Mouse (Mus musculus): ENCODE data around the gene Rps10. TPM values are rescaled to one million over a fixed set of nuclear protein-coding genes. Genes with fewer than 3 reads are reported as not detected.

Rps10 gene
- total RNA-seq (2022) = 100 to 1,000 TPM; 828 to 975 (median 886) TPM

DNA sequence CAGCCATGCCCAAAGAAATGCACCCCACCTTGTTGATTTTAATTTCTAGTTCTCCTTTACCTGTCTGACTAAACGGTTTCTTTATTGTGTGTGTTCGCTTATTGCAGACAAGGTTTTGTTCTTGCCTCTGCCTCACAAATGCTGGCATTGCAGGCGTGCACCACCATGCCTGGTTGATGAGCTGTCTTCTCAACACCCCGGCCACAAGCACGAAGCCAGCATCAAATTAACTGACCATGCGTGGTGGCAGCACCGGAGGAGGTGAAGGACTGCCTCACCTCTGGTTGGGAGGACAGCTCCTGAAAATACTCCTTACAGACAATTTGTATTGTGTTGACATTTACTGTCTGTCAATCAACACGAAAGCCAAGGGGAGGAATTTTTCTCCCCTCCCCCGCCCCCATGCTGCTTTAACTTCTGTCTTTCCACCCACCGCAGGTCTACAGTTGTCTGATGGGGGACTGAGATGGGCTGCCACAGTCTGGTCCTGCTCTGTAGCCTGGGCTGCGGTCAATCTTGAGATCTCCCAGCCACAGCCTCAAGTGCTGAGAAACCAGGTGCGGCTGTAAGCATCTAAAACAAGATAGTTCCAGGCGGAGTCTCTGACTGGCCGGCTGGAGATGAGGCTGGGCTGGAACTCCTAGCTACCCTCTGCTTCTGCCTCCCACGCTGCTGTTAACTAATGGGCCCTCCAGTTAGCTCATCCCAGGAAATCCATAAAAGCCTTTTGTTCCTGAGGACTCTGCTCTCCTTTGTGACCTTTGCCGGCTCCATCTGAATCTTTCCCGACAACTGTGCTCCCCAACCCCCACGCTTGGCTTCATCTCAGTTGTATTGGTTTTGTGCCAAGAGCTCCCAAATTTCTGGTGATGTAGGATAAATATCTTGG lies at the start of gene Rps10:
Rps10 (minus strand) TSS at position 538 of the 889 bp plus-strand sequence.
- no peak for DNase-seq

DNA sequence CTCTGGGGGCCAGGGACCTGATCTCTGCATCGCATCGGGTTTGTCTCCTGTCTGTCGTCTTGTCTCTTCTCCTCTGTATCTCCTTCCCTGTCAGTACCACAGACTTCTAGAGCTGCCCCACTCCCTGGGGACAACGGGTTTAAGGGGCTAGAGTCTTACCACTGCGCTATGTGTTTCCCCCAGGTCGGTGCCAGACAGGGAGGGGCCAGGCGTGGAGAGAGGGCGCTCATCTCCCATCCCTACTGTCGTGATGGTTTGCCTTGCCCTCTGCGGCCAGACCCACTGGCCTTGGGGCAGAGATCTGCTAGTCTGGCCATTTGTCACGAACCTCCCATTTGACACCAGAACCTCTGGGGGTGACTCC lies 49.1 kb upstream of the Rps10 start:
- no peak for DNase-seq

DNA sequence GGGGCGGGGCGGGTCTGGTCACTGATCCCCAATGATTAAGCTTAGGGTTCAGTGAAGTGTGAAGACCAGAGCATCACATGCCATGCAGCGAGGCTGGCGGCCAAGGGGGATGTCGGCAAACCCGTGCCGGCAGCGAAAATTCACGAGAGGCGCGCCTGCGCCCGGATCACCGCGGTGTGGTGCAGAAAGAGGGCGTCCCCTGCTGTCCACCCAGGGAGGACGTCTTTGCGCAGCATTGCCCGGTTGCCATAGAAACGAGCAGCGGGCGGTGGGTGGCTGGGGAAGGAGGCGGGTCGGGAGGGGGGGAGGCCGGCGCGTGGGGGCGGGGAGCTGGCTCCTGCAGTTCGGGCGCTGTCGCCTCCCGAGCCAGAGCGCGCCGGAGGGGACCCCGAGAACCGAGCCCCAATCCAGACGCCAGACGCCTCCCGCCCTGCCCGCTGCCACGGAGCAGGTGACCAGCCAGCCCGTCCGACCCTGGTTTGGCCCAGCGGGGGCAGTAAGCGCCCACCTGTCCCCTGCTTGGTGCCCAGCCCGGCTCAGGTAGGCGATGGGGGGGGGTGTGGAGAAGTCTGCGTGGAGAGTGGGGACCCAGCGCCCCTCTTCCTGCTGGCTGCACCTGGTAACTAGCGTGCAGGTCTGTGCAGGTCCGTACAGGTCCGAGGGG lies 48.5 kb upstream of the Rps10 start:
- no peak for DNase-seq

- no peak for DNase-seq
These were observed 42.7 kb upstream of the Rps10 start for GRCm38 (mm10) chr17:27678924-27679813.

GRCm38 (mm10) chr17:27677756-27678155 lies 41.3 kb upstream of the Rps10 start:
- no peak for DNase-seq

DNA sequence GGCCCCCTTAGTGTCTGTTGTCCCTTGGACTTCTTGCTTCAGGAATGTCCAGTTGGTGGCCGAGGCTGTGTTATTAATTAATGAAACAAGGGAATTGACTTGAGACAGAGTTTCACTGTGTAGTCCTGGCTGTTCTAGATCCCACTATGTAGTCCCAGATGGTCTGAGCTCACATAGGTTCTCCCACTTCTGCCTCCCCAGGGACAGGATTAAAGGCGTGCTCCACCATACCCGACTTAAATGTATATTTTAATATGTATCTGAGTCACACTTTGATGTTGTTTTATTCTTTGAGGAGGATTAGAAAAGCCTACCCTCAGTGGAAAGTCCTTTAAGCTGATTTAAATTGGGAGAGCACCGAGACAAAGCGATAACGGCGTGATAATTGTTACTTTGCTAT lies 39.8 kb upstream of the Rps10 start:
- no peak for DNase-seq

- DNase-seq = no peak
These were observed 39.0 kb upstream of the Rps10 start for GRCm38 (mm10) chr17:27675453-27675852.

GRCm38 (mm10) chr17:27673945-27674344 lies 37.5 kb upstream of the Rps10 start:
- DNase-seq = no peak

- no peak for DNase-seq
These were observed 35.3 kb upstream of the Rps10 start for GRCm38 (mm10) chr17:27671720-27672119.

DNA sequence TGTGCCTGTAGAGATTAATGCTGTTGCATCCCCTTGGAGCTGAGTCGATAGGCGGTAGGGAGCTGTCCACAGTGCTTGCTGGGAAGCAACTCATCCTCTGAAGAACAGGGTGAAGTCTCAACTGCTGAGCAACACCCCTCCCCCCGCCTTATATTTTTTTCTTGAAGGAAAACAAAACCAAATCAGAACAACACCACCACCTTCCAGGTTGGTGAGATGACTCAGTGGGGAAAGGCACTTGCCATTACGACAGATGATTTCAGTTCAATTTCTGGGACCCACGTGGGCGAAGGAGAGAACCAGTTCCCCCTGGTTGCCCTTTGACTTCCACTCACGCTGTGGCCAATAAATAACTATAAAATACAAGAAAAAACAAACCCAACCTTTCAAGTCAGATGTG lies 22.3 kb upstream of the Rps10 start:
- no peak for DNase-seq

- no peak for DNase-seq
These were observed 20.7 kb upstream of the Rps10 start for GRCm38 (mm10) chr17:27657123-27657522.

DNA sequence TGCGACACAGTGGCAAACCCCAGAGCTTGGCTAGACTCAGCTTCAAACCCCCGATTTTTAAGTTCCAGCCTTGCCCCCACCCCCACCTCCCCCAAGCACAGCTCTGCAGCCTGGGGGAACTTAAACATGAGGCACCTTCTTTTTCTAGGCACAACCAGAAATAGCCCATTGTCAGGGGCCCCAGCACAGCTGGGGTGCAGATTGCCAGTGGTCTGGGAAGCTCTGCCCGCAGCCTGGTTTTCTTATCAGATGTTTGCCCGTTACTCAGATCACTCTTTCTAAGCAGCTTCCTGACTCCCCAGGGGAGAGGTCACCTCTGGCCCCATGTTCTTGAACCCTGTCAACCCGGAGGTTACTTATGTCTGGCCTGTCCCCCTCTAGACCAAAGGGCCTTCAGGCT lies 19.9 kb upstream of the Rps10 start:
- DNase-seq = no peak

GRCm38 (mm10) chr17:27656011-27656399 lies 19.5 kb upstream of the Rps10 start:
- DNase-seq = no peak

DNA sequence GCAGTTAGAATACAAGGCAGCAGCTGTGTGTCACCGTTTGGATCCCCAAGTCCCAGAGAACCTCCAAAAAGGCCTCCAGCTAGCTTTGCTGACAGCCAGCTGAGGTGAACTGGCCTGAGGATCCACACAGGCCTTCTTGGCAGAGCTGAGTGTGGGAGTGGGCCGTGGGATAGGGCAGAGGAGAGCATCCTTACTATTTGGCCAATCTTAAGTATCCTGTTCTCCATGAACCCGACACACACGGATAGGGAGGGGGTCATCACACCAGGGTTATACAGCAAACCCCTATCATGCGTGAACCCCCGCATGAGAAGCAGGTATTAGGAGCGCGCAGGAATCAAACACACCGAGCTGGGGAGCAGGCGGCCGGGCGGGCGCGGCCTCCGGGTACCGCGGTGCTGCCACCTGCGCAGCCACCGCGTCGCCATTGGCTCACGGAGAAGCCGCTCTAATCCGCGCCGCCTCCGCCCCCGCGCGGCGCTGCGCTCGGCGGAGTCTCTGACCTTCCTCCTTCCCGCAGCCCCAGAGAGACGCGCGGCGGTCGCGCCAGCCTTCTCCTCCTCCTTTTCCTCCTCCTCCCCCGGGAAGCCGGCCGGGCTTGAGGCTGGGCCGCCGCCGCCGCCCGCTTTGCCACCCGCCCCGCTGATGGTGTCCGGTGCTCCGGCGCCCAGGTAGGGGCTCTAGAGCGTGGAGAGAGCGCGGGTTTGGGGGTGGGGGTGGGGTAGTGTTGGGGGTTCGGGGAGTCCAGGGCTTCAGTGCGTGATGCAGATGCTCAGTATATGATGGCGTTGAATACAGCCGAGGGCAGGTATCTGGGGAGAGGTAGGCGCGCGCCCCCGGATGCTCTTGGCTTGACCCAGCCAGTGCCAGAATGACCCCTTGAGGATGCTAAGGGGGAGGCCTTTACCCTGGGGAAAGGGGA lies 18.9 kb upstream of the Rps10 start, which contains the start of gene Pacsin1:
Pacsin1 (plus strand) TSS at position 421 of the 922 bp plus-strand sequence.
- no peak for DNase-seq

- no peak for DNase-seq
These were observed 16.9 kb upstream of the Rps10 start for GRCm38 (mm10) chr17:27653253-27653959.

- no peak for DNase-seq
These were observed 15.7 kb upstream of the Rps10 start for GRCm38 (mm10) chr17:27652046-27652790.

DNA sequence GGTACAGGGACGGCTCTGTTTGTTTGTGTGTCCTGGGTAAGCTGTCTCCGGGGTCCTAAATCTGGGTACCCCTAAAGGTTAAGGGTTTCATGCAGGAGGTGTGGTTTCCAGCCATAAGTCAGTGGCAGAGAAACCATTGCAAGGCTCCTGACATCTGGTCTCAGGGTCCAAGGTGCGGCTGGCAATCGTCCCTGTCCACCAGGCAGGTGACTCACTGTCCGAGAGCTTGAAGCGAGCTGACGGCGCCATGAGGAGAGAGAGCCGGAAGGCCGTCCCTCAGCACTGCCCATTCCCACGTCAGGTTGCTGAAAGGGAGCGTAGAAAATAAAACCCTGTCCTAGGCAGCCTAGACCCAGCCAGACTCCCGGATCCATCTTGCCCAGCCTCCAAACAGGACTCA lies 14.1 kb upstream of the Rps10 start:
- no peak for DNase-seq

- DNase-seq = peak; percentile 52
These were observed 13.7 kb upstream of the Rps10 start for GRCm38 (mm10) chr17:27650160-27650559.

DNA sequence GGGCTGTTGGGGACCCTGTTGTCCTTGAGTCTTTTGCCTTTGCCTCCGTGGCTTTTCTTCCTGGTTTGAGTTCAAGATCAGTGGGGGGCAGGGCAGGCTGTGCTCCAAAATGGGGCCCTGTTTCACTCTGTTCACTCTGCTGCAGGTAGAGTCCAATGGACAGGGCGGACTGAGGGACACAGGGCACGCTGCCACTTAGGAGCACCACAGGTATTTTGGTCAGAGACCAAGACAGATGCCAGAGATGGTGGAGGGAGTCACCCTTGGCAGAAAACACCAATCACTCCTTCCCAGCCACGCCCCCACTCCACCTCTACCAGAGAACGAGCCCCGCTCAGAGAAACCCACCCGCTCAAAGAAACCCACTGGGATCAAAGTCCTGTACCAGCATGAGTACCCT lies 9.3 kb upstream of the Rps10 start:
- DNase-seq = no peak

- DNase-seq = no peak
These were observed 8.1 kb upstream of the Rps10 start for GRCm38 (mm10) chr17:27644572-27644971.

Measured in adrenal gland, adult 8-10 months (tissue).